Mouse (Mus musculus) monocyte, adult 59 days (primary cell): Measurements from ENCODE around the gene 1700024G13Rik. TPM values are rescaled to one million over a fixed set of nuclear protein-coding genes. Genes with fewer than 3 reads are reported as not detected.

Experiments
- total RNA-seq, 2 experiments: library from RNA; stranded (reverse); gene quantifications; one replicate each; pipeline ENCODE4 v1.2.4; 2023

Gene 1700024G13Rik
- not detected for total RNA-seq

DNA sequence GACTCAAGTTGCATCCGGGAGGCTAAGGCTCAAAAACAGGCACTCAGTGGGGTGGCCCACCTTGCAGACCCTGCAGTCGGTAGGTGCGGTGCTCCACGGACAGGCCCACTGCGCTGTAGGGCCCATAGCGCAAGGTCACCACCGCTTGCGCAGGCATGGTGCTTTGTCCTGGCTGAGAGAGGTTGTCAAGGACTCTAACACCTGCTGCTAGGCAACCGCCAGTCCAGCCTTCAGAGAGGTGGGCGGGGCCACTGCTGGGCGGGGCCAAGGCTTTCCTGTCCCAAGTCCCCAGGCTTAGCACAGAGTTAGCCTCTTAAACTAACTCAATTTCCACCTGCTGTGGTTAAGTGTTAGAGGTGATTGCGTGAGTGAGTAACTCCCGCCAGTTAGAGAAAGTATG, at the start of gene 1700024G13Rik:
Gene 1700024G13Rik, minus strand, starts transcription at position 196 of the 400 bp plus-strand sequence.

Other genes with a start within 250 kb of the 1700024G13Rik start
- gene Msmb, start 246.4 kb downstream of the 1700024G13Rik start, total RNA-seq = not detected
- gene Ncoa4, start 228.5 kb downstream of the 1700024G13Rik start, total RNA-seq = 100 to 1,000 TPM; 132 to 150 TPM
- 10 to 100 TPM; 64.0 to 74.5 TPM for gene Timm23, start 186.5 kb downstream of the 1700024G13Rik start, total RNA-seq
- 10 to 100 TPM; 37.2 to 37.8 TPM for gene Parg, start 186.4 kb downstream of the 1700024G13Rik start, total RNA-seq
- not detected for gene Ogdhl, start 66.4 kb downstream of the 1700024G13Rik start, total RNA-seq
- not detected for gene Slc18a3, start 76.5 kb upstream of the 1700024G13Rik start, total RNA-seq
- gene Chat, start 77.6 kb upstream of the 1700024G13Rik start, total RNA-seq = not detected
- gene Ercc6, start 125.1 kb upstream of the 1700024G13Rik start, total RNA-seq = 10 to 100 TPM; 15.8 to 18.0 TPM
- not detected for gene Prrxl1, start 211.0 kb upstream of the 1700024G13Rik start, total RNA-seq